Mouse (Mus musculus) urinary bladder, postnatal 36 days (tissue): ENCODE results near the gene Olfr774.
"Not testable (repeated sequence)": the region's sequence is repeated elsewhere in the genome, so short reads cannot be mapped to it uniquely, and the experiment has no call there.

ENCODE experiments used
- DNase-seq, 2 experiments: peaks; one replicate each; pipeline ENCODE4 v3.0.0; 2022; ENCODE audit warnings: low spot score in 2 of 2, mixed read lengths in 1 of 2

Olfr774 gene

GRCm38 (mm10) chr10:129235904-129236303, at the start of gene Olfr774:
Gene Olfr774, plus strand, starts transcription at chr10:129236204.
- no peak for DNase-seq

- not testable (repeated sequence) for DNase-seq
Observed at GRCm38 (mm10) chr10:129187319-129187718, 48.7 kb upstream of the Olfr774 start, which contains the start of gene Olfr773. Gene Olfr773, minus strand, starts transcription at chr10:129187419.

- DNase-seq = no peak
Observed at GRCm38 (mm10) chr10:129230737-129231136, 5.3 kb upstream of the Olfr774 start.

GRCm38 (mm10) chr10:129248112-129248511, 12.1 kb downstream of the Olfr774 start, which contains the start of gene Olfr775:
Gene Olfr775, plus strand, starts transcription at chr10:129248412.
- DNase-seq = no peak

- DNase-seq = no peak
Observed at GRCm38 (mm10) chr10:129258827-129259226, 22.8 kb downstream of the Olfr774 start, which contains the start of gene Olfr776. Gene Olfr776, plus strand, starts transcription at chr10:129259127.

- no peak for DNase-seq
Observed at GRCm38 (mm10) chr10:129271081-129271535, 35.1 kb downstream of the Olfr774 start, which contains the start of gene Olfr777. Gene Olfr777, minus strand, starts transcription at chr10:129271485.
